Mouse (Mus musculus): ENCODE measurements around the gene Sapcd2. TPM values are rescaled to one million over a fixed set of nuclear protein-coding genes. Genes with fewer than 3 reads are reported as not detected.
"Not testable (repeated sequence)": the region's sequence is repeated elsewhere in the genome, so short reads cannot be mapped to it uniquely, and the experiment has no call there.

Sapcd2 gene
- polyA plus RNA-seq, 1 experiment from 2014 or later, result 7.8 TPM

DNA sequence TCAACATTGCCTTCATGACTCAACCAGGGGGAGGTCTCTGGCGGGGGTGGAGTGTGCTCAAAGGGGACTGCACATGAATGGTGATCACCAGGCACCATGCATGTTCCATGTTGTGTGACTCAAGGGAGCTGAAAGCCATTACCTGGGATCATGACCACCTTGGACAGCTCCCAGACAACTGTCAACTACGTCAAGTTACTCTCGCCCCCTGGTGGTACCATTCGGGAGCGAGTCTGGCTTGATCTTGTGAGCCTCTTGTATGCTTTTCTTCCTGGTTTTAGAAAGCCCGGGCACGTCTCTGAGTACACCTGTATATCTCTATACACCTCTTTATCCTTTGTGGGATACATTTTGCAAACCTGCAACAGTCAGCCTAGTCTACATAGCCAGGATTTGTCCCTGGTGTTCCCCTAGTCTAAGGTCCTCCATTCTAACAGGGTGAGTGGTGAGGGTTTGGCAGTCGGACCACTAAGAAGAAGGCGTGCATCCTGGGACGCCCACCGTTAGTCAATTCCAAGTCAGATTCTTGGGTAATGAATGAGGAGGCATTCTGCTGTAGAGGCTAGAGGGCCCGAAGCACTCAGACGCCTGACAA, 30.4 kb downstream of the Sapcd2 start:
- 1% methylated on average over 12 of the region's 13 CpGs for WGBS
- Histone ChIP-seq H3K36me3 (ENCODE audit: control insufficient read depth, insufficient read depth, low read length) (peaks cover 3% of the 10 kb centered on the region; the same call in 1 of the 2 replicates), H3K4me3 (ENCODE audit: low read depth, low read length) (peak overlapping the region; percentile 97), H3K27me3 (ENCODE audit: control insufficient read depth, insufficient read depth, low read length) (peaks cover 17% of the 10 kb centered on the region), H3K4me1 (ENCODE audit: control insufficient read depth, insufficient read depth, low read length) (peaks cover 27% of the 10 kb centered on the region), H3K4me2 (ENCODE audit: low read depth, low read length) (peak overlapping the region; percentile 76), H3K9me3 (ENCODE audit: control insufficient read depth, low read length) (no peaks in the 10 kb centered on the region), H3K9ac (replicated peaks; ENCODE audit: low read depth, low read length) (peak overlapping the region; percentile 98), H3K27ac (ENCODE audit: low read depth, low read length) (peak overlapping the region; percentile 92)
- peak; percentile 47 for ATAC-seq (ENCODE audit: low read depth)

DNA sequence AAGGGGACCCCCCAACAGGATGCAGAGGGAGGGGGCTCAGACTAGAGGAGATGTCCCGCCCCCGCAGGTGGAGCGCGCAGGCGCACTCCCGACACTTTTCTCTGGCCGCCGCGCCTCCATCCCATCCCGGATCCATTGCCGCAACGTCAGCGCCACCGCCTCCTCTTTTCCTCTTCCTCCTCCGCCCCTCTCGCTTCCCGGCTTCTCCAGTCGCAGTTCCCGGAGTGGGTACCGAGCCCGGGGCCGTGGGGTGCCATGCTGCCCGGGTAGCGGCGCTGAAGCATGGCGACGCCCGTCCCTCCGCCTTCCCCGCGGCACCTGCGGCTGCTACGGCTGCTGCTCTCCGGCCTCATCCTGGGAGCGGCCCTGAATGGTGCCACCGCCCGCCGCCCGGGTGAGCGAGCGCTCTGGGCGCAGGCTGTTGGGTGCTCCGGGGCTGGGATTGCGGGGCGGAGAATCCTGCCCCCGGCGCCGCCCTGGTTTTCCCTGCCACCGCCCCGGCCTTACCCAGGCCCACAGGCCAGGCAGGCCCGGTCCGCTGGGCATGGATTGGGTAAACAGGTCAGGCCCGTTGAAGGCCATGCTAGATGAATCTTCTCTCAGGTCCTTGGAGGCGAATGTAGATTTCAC, 31.0 kb downstream of the Sapcd2 start:
- H3K9me3 ChIP-seq (ENCODE audit: control insufficient read depth, low read length), result no peaks in the 10 kb centered on the region
- peak overlapping the region; percentile 76 for H3K4me2 ChIP-seq (ENCODE audit: low read depth, low read length)
- peak overlapping the region; percentile 98 for H3K9ac ChIP-seq (replicated peaks; ENCODE audit: low read depth, low read length)
- H3K4me1 ChIP-seq (ENCODE audit: control insufficient read depth, insufficient read depth, low read length), result peaks cover 27% of the 10 kb centered on the region
- H3K27me3 ChIP-seq (ENCODE audit: control insufficient read depth, insufficient read depth, low read length), result peaks cover 12% of the 10 kb centered on the region
- WGBS, result under 1% methylated on average over 46 of the region's 54 CpGs
- peak overlapping the region; percentile 92 for H3K27ac ChIP-seq (ENCODE audit: low read depth, low read length)
- H3K36me3 ChIP-seq (ENCODE audit: control insufficient read depth, insufficient read depth, low read length), result peaks cover 9% of the 10 kb centered on the region
- peak overlapping the region; percentile 97 for H3K4me3 ChIP-seq (ENCODE audit: low read depth, low read length)
- peak; percentile 86 for ATAC-seq (ENCODE audit: low read depth)

DNA sequence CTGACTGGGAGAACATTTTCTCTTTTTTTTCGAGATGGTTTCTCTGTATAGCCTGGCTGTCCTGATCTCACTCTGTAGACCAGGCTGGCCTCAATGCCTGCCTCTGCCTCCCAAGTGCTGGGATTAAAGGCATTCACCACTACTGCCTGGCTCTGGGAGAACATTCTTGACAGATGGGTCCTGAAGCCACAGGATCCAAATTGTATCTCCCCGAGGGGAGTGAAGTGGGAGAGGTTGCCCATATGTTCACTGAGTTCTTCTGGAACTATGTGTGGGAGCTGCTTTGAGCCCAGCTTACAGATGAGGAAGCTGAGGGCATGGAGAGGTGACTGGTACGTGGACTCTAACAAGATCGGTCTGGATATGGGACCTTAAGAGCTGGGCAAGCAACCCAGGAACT, 31.9 kb downstream of the Sapcd2 start:
- Histone ChIP-seq H3K9me3 (ENCODE audit: control insufficient read depth, low read length) (no peaks in the 10 kb centered on the region), H3K4me3 (ENCODE audit: low read depth, low read length) (peak overlapping the region; percentile 97), H3K27ac (ENCODE audit: low read depth, low read length) (peak overlapping the region; percentile 92; the same call in 1 of the 2 replicates), H3K36me3 (ENCODE audit: control insufficient read depth, insufficient read depth, low read length) (peaks cover 15% of the 10 kb centered on the region), H3K4me1 (ENCODE audit: control insufficient read depth, insufficient read depth, low read length) (peaks cover 27% of the 10 kb centered on the region), H3K9ac (replicated peaks; ENCODE audit: low read depth, low read length) (peak overlapping the region; percentile 98), H3K27me3 (ENCODE audit: control insufficient read depth, insufficient read depth, low read length) (peaks cover 8% of the 10 kb centered on the region), H3K4me2 (ENCODE audit: low read depth, low read length) (peak overlapping the region; percentile 76)
- 90% methylated on average over 4 of the region's 4 CpGs for WGBS
- no peak for ATAC-seq (ENCODE audit: low read depth)

DNA sequence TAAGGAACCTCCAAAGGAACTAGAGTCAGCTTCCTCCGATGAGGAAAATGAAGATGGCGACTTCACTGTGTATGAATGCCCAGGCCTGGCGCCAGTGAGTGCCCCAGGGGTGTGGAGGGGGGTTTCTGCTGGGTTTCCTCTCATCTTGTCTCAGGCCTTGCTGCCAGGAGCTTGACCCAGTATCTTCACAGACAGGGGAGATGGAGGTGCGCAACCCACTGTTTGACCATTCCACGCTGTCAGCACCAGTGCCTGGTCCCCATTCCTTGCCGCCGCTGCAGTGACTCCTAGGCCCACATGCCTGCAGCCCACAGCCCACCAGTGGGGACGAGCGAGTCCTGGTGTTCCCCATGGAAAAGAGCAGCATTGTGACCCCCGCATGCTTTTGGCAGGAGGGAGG, 36.8 kb downstream of the Sapcd2 start:
- WGBS, result 94% methylated on average over 10 of the region's 10 CpGs
- Histone ChIP-seq H3K4me3 (ENCODE audit: low read depth, low read length) (no peak overlapping the region), H3K4me1 (ENCODE audit: control insufficient read depth, insufficient read depth, low read length) (peaks cover 20% of the 10 kb centered on the region), H3K27ac (ENCODE audit: low read depth, low read length) (no peak overlapping the region), H3K36me3 (ENCODE audit: control insufficient read depth, insufficient read depth, low read length) (peaks cover 19% of the 10 kb centered on the region), H3K9me3 (ENCODE audit: control insufficient read depth, low read length) (no peaks in the 10 kb centered on the region), H3K4me2 (ENCODE audit: low read depth, low read length) (no peak overlapping the region), H3K27me3 (ENCODE audit: control insufficient read depth, insufficient read depth, low read length) (no peaks in the 10 kb centered on the region), H3K9ac (replicated peaks; ENCODE audit: low read depth, low read length) (no peak overlapping the region)
- no peak for ATAC-seq (ENCODE audit: low read depth)

DNA sequence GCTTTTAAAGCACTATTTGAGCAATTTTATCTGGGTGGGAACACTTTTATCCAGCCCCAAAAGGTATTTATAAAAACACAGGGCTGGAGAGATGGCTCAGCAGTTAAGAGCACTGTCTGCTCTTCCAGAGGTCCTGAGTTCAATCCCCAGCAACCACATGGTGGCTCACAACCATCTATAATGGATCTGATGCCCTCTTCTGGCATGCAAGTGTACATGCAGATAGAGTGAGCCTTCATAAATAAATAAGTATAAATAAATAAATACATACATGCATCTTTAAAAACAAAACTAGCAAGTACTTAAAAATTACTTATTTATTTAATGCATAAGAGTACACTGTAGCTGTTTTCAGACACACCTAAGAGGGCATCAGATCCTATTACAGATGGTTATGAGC, 41.3 kb downstream of the Sapcd2 start:
- not testable (repeated sequence) for H3K4me1 ChIP-seq (ENCODE audit: control insufficient read depth, insufficient read depth, low read length); ATAC-seq (ENCODE audit: low read depth); H3K27me3 ChIP-seq (ENCODE audit: control insufficient read depth, insufficient read depth, low read length); H3K36me3 ChIP-seq (ENCODE audit: control insufficient read depth, insufficient read depth, low read length); H3K4me2 ChIP-seq (ENCODE audit: low read depth, low read length); H3K4me3 ChIP-seq (ENCODE audit: low read depth, low read length); H3K9ac ChIP-seq (replicated peaks; ENCODE audit: low read depth, low read length); H3K27ac ChIP-seq (ENCODE audit: low read depth, low read length); H3K9me3 ChIP-seq (ENCODE audit: control insufficient read depth, low read length)

DNA sequence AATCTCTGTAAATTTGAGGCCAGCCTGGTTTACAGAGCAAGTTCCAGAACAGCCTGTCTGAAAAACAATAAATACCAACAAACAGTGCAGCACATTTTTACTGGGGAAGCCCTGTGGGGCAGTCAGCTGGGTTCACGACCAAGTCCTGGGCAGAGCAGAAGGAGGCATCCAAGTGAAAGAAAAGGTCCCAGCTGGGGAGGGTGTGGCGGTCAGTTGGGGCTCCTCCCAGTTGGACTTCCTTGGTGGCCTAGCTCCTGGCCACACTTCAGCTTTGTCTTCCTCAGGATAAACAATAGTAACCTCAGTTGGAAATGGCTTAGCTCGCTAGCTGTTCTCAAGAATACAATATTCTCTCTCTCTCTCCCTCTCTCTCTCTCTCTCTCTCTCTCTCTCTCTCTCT, 45.3 kb downstream of the Sapcd2 start:
- ATAC-seq (ENCODE audit: low read depth), result no peak
- Histone ChIP-seq H3K4me2 (ENCODE audit: low read depth, low read length) (no peak overlapping the region), H3K9me3 (ENCODE audit: control insufficient read depth, low read length) (no peaks in the 10 kb centered on the region), H3K9ac (replicated peaks; ENCODE audit: low read depth, low read length) (no peak overlapping the region), H3K27me3 (ENCODE audit: control insufficient read depth, insufficient read depth, low read length) (no peaks in the 10 kb centered on the region), H3K4me1 (ENCODE audit: control insufficient read depth, insufficient read depth, low read length) (no peaks in the 10 kb centered on the region), H3K36me3 (ENCODE audit: control insufficient read depth, insufficient read depth, low read length) (no peaks in the 10 kb centered on the region), H3K27ac (ENCODE audit: low read depth, low read length) (no peak overlapping the region), H3K4me3 (ENCODE audit: low read depth, low read length) (no peak overlapping the region)
- 19% methylated on average over 3 of the region's 3 CpGs for WGBS

DNA sequence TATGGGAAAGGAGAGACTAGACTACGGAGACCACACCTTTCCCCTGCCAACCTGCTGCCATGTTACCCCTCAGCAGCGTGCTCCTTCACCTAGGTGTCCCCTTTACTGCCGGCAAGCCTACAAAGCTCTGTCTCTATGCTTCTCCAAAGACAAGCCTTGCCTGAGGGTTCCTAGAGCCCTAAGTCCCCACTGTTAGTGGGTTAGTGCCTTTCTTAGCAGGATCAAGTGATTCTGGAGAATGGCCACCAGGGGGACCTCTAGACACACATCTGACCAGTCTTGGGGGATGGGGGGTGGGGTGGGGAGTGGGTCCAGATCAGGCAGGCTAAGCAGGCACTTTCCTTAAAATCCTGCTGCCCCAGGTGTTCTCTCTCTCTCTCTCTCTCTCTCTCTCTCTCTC, 49.8 kb downstream of the Sapcd2 start:
- Histone ChIP-seq H3K9ac (replicated peaks; ENCODE audit: low read depth, low read length) (no peak overlapping the region), H3K36me3 (ENCODE audit: control insufficient read depth, insufficient read depth, low read length) (no peaks in the 10 kb centered on the region), H3K4me2 (ENCODE audit: low read depth, low read length) (no peak overlapping the region), H3K27me3 (ENCODE audit: control insufficient read depth, insufficient read depth, low read length) (no peaks in the 10 kb centered on the region), H3K4me3 (ENCODE audit: low read depth, low read length) (no peak overlapping the region), H3K9me3 (ENCODE audit: control insufficient read depth, low read length) (no peaks in the 10 kb centered on the region), H3K4me1 (ENCODE audit: control insufficient read depth, insufficient read depth, low read length) (no peaks in the 10 kb centered on the region), H3K27ac (ENCODE audit: low read depth, low read length) (no peak overlapping the region)
- ATAC-seq (ENCODE audit: low read depth), result peak; percentile 63; the same call in 1 of the 2 replicates
- 23% methylated on average over 3 of the region's 3 CpGs for WGBS

DNA sequence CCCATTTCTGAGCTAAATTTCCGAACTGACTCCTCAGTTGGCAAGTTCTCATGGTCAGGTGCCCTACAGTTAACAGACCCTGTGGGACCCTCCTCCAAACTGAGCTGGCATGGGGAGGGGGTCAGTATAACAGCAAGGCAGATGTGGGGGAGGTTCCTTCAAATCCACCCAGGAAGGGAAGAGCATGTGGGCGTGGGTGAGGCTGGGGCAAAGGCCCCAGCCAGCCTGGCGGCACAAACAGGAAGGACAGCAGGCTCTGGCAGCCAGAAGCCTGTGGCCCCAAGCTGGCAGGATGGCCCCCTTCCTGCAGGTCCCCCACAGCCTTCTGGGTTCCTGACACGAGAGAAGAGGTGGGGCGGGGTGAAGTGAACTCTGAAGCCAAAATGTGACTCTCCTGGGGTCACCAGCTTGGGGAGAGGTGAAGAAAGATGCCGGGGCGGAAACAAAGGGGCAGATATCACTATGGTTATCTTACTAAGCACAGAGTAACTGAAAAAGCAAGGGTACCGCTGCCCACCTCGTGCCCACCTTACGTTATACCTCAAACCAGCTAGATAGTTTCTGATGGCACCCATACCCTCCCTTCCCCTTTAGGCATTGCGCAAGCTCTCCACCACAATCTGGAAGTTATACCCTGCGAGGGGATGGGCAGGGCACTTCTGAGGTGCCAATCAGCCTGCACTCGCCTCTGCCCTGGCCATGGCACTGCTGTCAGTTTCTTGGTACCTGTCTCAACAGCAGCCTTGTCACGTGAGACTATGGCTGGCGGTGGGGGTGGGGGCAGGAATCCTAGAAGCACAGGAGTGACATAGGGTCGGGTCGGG, 50.7 kb downstream of the Sapcd2 start, which contains the start of gene Fut7:
Fut7 (plus strand) TSS at position 681 of the 824 bp plus-strand sequence.
- Histone ChIP-seq H3K9ac (replicated peaks; ENCODE audit: low read depth, low read length) (no peak within 1 kb of the TSS), H3K4me2 (ENCODE audit: low read depth, low read length) (no peak within 1 kb of the TSS), H3K27me3 (ENCODE audit: control insufficient read depth, insufficient read depth, low read length) (no peaks in the 10 kb centered on the region), H3K36me3 (ENCODE audit: control insufficient read depth, insufficient read depth, low read length) (no peaks in the 10 kb centered on the region), H3K27ac (ENCODE audit: low read depth, low read length) (no peak within 1 kb of the TSS), H3K9me3 (ENCODE audit: control insufficient read depth, low read length) (no peaks in the 10 kb centered on the region), H3K4me3 (ENCODE audit: low read depth, low read length) (no peak within 1 kb of the TSS), H3K4me1 (ENCODE audit: control insufficient read depth, insufficient read depth, low read length) (no peaks in the 10 kb centered on the region)
- 69% methylated on average over 17 of the region's 17 CpGs for WGBS
- ATAC-seq (ENCODE audit: low read depth), result no peak

DNA sequence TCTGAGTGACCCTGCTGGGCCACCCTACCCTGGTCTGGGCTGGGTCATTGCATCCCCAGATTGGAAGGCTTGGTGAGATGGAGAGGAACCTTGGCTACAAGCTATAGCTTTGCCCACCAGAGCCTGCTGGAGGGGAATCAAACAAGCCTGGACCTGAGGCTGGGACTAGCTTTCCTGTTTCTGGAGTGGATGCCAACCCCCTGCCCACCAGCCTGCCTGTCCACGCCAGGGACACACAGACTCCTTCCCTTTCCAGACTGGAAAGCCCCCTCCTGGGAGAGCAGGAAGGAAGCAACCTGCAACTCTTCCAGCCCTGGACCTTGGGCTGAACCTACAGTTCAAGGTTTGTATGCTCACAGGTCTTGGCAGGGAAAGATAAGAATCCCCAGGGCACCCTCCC, 51.5 kb downstream of the Sapcd2 start:
- no peak overlapping the region for H3K4me3 ChIP-seq (ENCODE audit: low read depth, low read length)
- H3K36me3 ChIP-seq (ENCODE audit: control insufficient read depth, insufficient read depth, low read length), result no peaks in the 10 kb centered on the region
- H3K4me2 ChIP-seq (ENCODE audit: low read depth, low read length), result no peak overlapping the region
- H3K9ac ChIP-seq (replicated peaks; ENCODE audit: low read depth, low read length), result no peak overlapping the region
- H3K27me3 ChIP-seq (ENCODE audit: control insufficient read depth, insufficient read depth, low read length), result no peaks in the 10 kb centered on the region
- ATAC-seq (ENCODE audit: low read depth), result no peak
- no peaks in the 10 kb centered on the region for H3K4me1 ChIP-seq (ENCODE audit: control insufficient read depth, insufficient read depth, low read length)
- H3K9me3 ChIP-seq (ENCODE audit: control insufficient read depth, low read length), result no peaks in the 10 kb centered on the region
- no peak overlapping the region for H3K27ac ChIP-seq (ENCODE audit: low read depth, low read length)
- WGBS, result 89% methylated on average over 1 of the region's 1 CpGs
